Mouse (Mus musculus) cerebellum, postnatal 10 days (tissue): ENCODE measurements at regions not wholly inside any gene's neighbourhood (a gene's known extent, or its start where the extent isn't known, plus 50 kb on each side); places are given as distances from the start of the nearest gene placed in this dataset.

ENCODE experiments used
- DNase-seq, 2 experiments: peaks; one replicate each; pipeline ENCODE4 v3.0.0; 2021; ENCODE audit warnings: mixed read lengths in 2 of 2

- DNase-seq, result no peak
Measured at GRCm38 (mm10) chr10:111111020-111111419, 53.5 kb upstream of the Osbpl8 start.

GRCm38 (mm10) chr10:111108658-111109633 is 55.6 kb upstream of the Osbpl8 start:
- peak; percentile 85 to 87 for DNase-seq

- DNase-seq, result no peak
Measured at GRCm38 (mm10) chr10:111107852-111108251, 56.7 kb upstream of the Osbpl8 start.

GRCm38 (mm10) chr10:111107387-111107786 is 57.2 kb upstream of the Osbpl8 start:
- peak; percentile 73 to 78 for DNase-seq

GRCm38 (mm10) chr10:111106411-111106810 is 58.1 kb upstream of the Osbpl8 start:
- DNase-seq, result no peak

GRCm38 (mm10) chr10:111105662-111106061 is 58.9 kb upstream of the Osbpl8 start:
- DNase-seq, result no peak

- no peak for DNase-seq
Measured at GRCm38 (mm10) chr10:111103512-111103911, 61.0 kb upstream of the Osbpl8 start.

GRCm38 (mm10) chr10:111103086-111103485 is 61.5 kb upstream of the Osbpl8 start:
- DNase-seq, result no peak

- DNase-seq, result no peak
Measured at GRCm38 (mm10) chr10:111101901-111102761, 62.4 kb upstream of the Osbpl8 start.

- peak; percentile 85 to 88 for DNase-seq
Measured at GRCm38 (mm10) chr10:111099812-111100464, 64.6 kb upstream of the Osbpl8 start.

- DNase-seq, result no peak
Measured at GRCm38 (mm10) chr10:111099059-111099811, 65.3 kb upstream of the Osbpl8 start.

- peak in 1 of 2 experiments; percentile 35 for DNase-seq
Measured at GRCm38 (mm10) chr10:111097245-111097644, 67.3 kb upstream of the Osbpl8 start.

GRCm38 (mm10) chr10:111096811-111097210 is 67.7 kb upstream of the Osbpl8 start:
- DNase-seq, result no peak

- no peak for DNase-seq
Measured at GRCm38 (mm10) chr10:111094405-111094804, 70.1 kb upstream of the Osbpl8 start.

- peak; percentile 16 to 35 for DNase-seq
Measured at GRCm38 (mm10) chr10:111089382-111089781, 75.2 kb upstream of the Osbpl8 start.

- DNase-seq, result no peak
Measured at GRCm38 (mm10) chr10:111085561-111085960, 75.6 kb upstream of the Zdhhc17 start.

- DNase-seq, result no peak
Measured at GRCm38 (mm10) chr10:111084267-111084780, 74.4 kb upstream of the Zdhhc17 start.

- DNase-seq, result no peak
Measured at GRCm38 (mm10) chr10:111083861-111084260, 73.9 kb upstream of the Zdhhc17 start.

GRCm38 (mm10) chr10:111083338-111083737 is 73.4 kb upstream of the Zdhhc17 start:
- peak; percentile 52 to 53 for DNase-seq

- DNase-seq, result no peak
Measured at GRCm38 (mm10) chr10:111080322-111080721, 70.4 kb upstream of the Zdhhc17 start.

- no peak for DNase-seq
Measured at GRCm38 (mm10) chr10:111079051-111079450, 69.1 kb upstream of the Zdhhc17 start.

- DNase-seq, result no peak
Measured at GRCm38 (mm10) chr10:111077632-111078031, 67.7 kb upstream of the Zdhhc17 start.
